Mouse (Mus musculus): ENCODE data around the gene Myo5c. TPM values are rescaled to one million over a fixed set of nuclear protein-coding genes. Genes with fewer than 3 reads are reported as not detected.

Gene Myo5c
- polyA plus RNA-seq, 1 experiment from 2014 or later: 1.8 TPM

GRCm38 (mm10) chr9:75315238-75315637 lies 83.4 kb downstream of the Myo5c start:
- Histone ChIP-seq H3K4me1 (ENCODE audit: control insufficient read depth in 2 of 2, insufficient read depth in 2 of 2, low read length in 2 of 2) (peaks cover 11 to 29% of the 10 kb centered on the region in 2 experiments), H3K27ac (replicated peaks in 1 of 2; ENCODE audit: control insufficient read depth in 1 of 2, insufficient read depth in 1 of 2, low read depth in 2 of 2, low read length in 2 of 2) (no peak overlapping the region), H3K9ac (ENCODE audit: low read length) (peak overlapping the region; percentile 80), H3K4me3 (ENCODE audit: control insufficient read depth in 1 of 2, insufficient read depth in 1 of 2, low read depth in 1 of 2, low read length in 2 of 2) (peak overlapping the region in 1 of 2 experiments; percentile 66; a peak in 2 of 4 replicates), H3K36me3 (ENCODE audit: control insufficient read depth, insufficient read depth, low read length) (0 out of 2 replicates have a peak, but pooled peaks cover 5% of the 10 kb centered on the region), H3K27me3 (ENCODE audit: control insufficient read depth, insufficient read depth, low read length) (no peaks in the 10 kb centered on the region), H3K4me2 (ENCODE audit: low read length) (peak overlapping the region; percentile 80), H3K9me3 (ENCODE audit: control insufficient read depth, low read length) (no peaks in the 10 kb centered on the region)
- 64% methylated on average over 3 of the region's 3 CpGs for whole genome bisulfite sequencing
- ATAC-seq (ENCODE audit: insufficient number of reproducible peaks, insufficient read depth, low FRiP score, low read depth): no peak

GRCm38 (mm10) chr9:75316771-75317170 lies 85.0 kb downstream of the Myo5c start:
- Histone ChIP-seq H3K9ac (ENCODE audit: low read length) (no peak overlapping the region), H3K36me3 (ENCODE audit: control insufficient read depth, insufficient read depth, low read length) (0 out of 2 replicates have a peak, but pooled peaks cover 5% of the 10 kb centered on the region), H3K27me3 (ENCODE audit: control insufficient read depth, insufficient read depth, low read length) (no peaks in the 10 kb centered on the region), H3K4me3 (ENCODE audit: control insufficient read depth in 1 of 2, insufficient read depth in 1 of 2, low read depth in 1 of 2, low read length in 2 of 2) (no peak overlapping the region), H3K4me1 (ENCODE audit: control insufficient read depth in 2 of 2, insufficient read depth in 2 of 2, low read length in 2 of 2) (peaks cover 11 to 33% of the 10 kb centered on the region in 2 experiments), H3K27ac (replicated peaks in 1 of 2; ENCODE audit: control insufficient read depth in 1 of 2, insufficient read depth in 1 of 2, low read depth in 2 of 2, low read length in 2 of 2) (no peak overlapping the region), H3K9me3 (ENCODE audit: control insufficient read depth, low read length) (no peaks in the 10 kb centered on the region), H3K4me2 (ENCODE audit: low read length) (no peak overlapping the region)
- no peak for ATAC-seq (ENCODE audit: insufficient number of reproducible peaks, insufficient read depth, low FRiP score, low read depth)
- WGBS: 87% methylated on average over 6 of the region's 6 CpGs

GRCm38 (mm10) chr9:75318196-75318595 lies 86.4 kb downstream of the Myo5c start:
- ATAC-seq (ENCODE audit: insufficient number of reproducible peaks, insufficient read depth, low FRiP score, low read depth): no peak
- H3K9ac ChIP-seq (ENCODE audit: low read length): no peak overlapping the region

GRCm38 (mm10) chr9:75319365-75319764 lies 87.5 kb downstream of the Myo5c start:
- Histone ChIP-seq H3K9ac (ENCODE audit: low read length) (no peak overlapping the region), H3K36me3 (ENCODE audit: control insufficient read depth, insufficient read depth, low read length) (0 out of 2 replicates have a peak, but pooled peaks cover 5% of the 10 kb centered on the region), H3K4me3 (ENCODE audit: control insufficient read depth in 1 of 2, insufficient read depth in 1 of 2, low read depth in 1 of 2, low read length in 2 of 2) (no peak overlapping the region), H3K4me2 (ENCODE audit: low read length) (peak overlapping the region; percentile 2; the same call in 1 of the 2 replicates), H3K9me3 (ENCODE audit: control insufficient read depth, low read length) (no peaks in the 10 kb centered on the region), H3K4me1 (ENCODE audit: control insufficient read depth in 2 of 2, insufficient read depth in 2 of 2, low read length in 2 of 2) (peaks cover 9 to 31% of the 10 kb centered on the region in 2 experiments), H3K27me3 (ENCODE audit: control insufficient read depth, insufficient read depth, low read length) (no peaks in the 10 kb centered on the region), H3K27ac (replicated peaks in 1 of 2; ENCODE audit: control insufficient read depth in 1 of 2, insufficient read depth in 1 of 2, low read depth in 2 of 2, low read length in 2 of 2) (peak overlapping the region; percentile 46 to 74; a peak in 3 of 4 replicates)
- no peak for ATAC-seq (ENCODE audit: insufficient number of reproducible peaks, insufficient read depth, low FRiP score, low read depth)
- WGBS: 68% methylated on average over 3 of the region's 3 CpGs

More at GRCm38 (mm10) chr9:75318196-75318595, 86.4 kb downstream of the Myo5c start:
- Histone ChIP-seq H3K4me3 (ENCODE audit: control insufficient read depth in 1 of 2, insufficient read depth in 1 of 2, low read depth in 1 of 2, low read length in 2 of 2) (no peak overlapping the region), H3K27ac (replicated peaks in 1 of 2; ENCODE audit: control insufficient read depth in 1 of 2, insufficient read depth in 1 of 2, low read depth in 2 of 2, low read length in 2 of 2) (no peak overlapping the region), H3K4me2 (ENCODE audit: low read length) (no peak overlapping the region), H3K36me3 (ENCODE audit: control insufficient read depth, insufficient read depth, low read length) (0 out of 2 replicates have a peak, but pooled peaks cover 5% of the 10 kb centered on the region), H3K4me1 (ENCODE audit: control insufficient read depth in 2 of 2, insufficient read depth in 2 of 2, low read length in 2 of 2) (peaks cover 11 to 36% of the 10 kb centered on the region in 2 experiments), H3K27me3 (ENCODE audit: control insufficient read depth, insufficient read depth, low read length) (no peaks in the 10 kb centered on the region), H3K9me3 (ENCODE audit: control insufficient read depth, low read length) (no peaks in the 10 kb centered on the region)
- 89% methylated on average over 2 of the region's 2 CpGs for WGBS

GRCm38 (mm10) chr9:75322099-75322885 lies 90.5 kb downstream of the Myo5c start:
- H3K9me3 ChIP-seq (ENCODE audit: control insufficient read depth, low read length): no peaks in the 10 kb centered on the region
- H3K4me2 ChIP-seq (ENCODE audit: low read length): no peak overlapping the region
- H3K27ac ChIP-seq (replicated peaks in 1 of 2; ENCODE audit: control insufficient read depth in 1 of 2, insufficient read depth in 1 of 2, low read depth in 2 of 2, low read length in 2 of 2): no peak overlapping the region
- H3K4me1 ChIP-seq (ENCODE audit: control insufficient read depth in 2 of 2, insufficient read depth in 2 of 2, low read length in 2 of 2): peaks cover 6 to 23% of the 10 kb centered on the region in 2 experiments
- no peak overlapping the region for H3K4me3 ChIP-seq (ENCODE audit: control insufficient read depth in 1 of 2, insufficient read depth in 1 of 2, low read depth in 1 of 2, low read length in 2 of 2)
- no peak overlapping the region for H3K9ac ChIP-seq (ENCODE audit: low read length)
- no peaks in the 10 kb centered on the region for H3K27me3 ChIP-seq (ENCODE audit: control insufficient read depth, insufficient read depth, low read length)
- ATAC-seq (ENCODE audit: insufficient number of reproducible peaks, insufficient read depth, low FRiP score, low read depth): no peak
- 64% methylated on average over 13 of the region's 13 CpGs for WGBS
- peaks cover 13% of the 10 kb centered on the region for H3K36me3 ChIP-seq (ENCODE audit: control insufficient read depth, insufficient read depth, low read length)

GRCm38 (mm10) chr9:75328047-75328446 lies 96.2 kb downstream of the Myo5c start:
- no peaks in the 10 kb centered on the region for H3K9me3 ChIP-seq (ENCODE audit: control insufficient read depth, low read length)
- H3K9ac ChIP-seq (ENCODE audit: low read length): no peak overlapping the region
- ATAC-seq (ENCODE audit: insufficient number of reproducible peaks, insufficient read depth, low FRiP score, low read depth): no peak
- H3K4me2 ChIP-seq (ENCODE audit: low read length): no peak overlapping the region
- no peak overlapping the region for H3K4me3 ChIP-seq (ENCODE audit: control insufficient read depth in 1 of 2, insufficient read depth in 1 of 2, low read depth in 1 of 2, low read length in 2 of 2)
- H3K27me3 ChIP-seq (ENCODE audit: control insufficient read depth, insufficient read depth, low read length): no peaks in the 10 kb centered on the region
- no peaks in the 10 kb centered on the region for H3K4me1 ChIP-seq (ENCODE audit: control insufficient read depth in 2 of 2, insufficient read depth in 2 of 2, low read length in 2 of 2)
- H3K36me3 ChIP-seq (ENCODE audit: control insufficient read depth, insufficient read depth, low read length): peaks cover 60% of the 10 kb centered on the region
- 89% methylated on average over 3 of the region's 3 CpGs for WGBS
- no peak overlapping the region for H3K27ac ChIP-seq (replicated peaks in 1 of 2; ENCODE audit: control insufficient read depth in 1 of 2, insufficient read depth in 1 of 2, low read depth in 2 of 2, low read length in 2 of 2)

GRCm38 (mm10) chr9:75330821-75331220 lies 99.0 kb downstream of the Myo5c start:
- 90% methylated on average over 8 of the region's 8 CpGs for WGBS
- no peak overlapping the region for H3K4me2 ChIP-seq (ENCODE audit: low read length)
- no peak for ATAC-seq (ENCODE audit: insufficient number of reproducible peaks, insufficient read depth, low FRiP score, low read depth)
- no peaks in the 10 kb centered on the region for H3K4me1 ChIP-seq (ENCODE audit: control insufficient read depth in 2 of 2, insufficient read depth in 2 of 2, low read length in 2 of 2)
- peaks cover 77% of the 10 kb centered on the region for H3K36me3 ChIP-seq (ENCODE audit: control insufficient read depth, insufficient read depth, low read length)
- no peak overlapping the region for H3K9ac ChIP-seq (ENCODE audit: low read length)
- H3K4me3 ChIP-seq (ENCODE audit: control insufficient read depth in 1 of 2, insufficient read depth in 1 of 2, low read depth in 1 of 2, low read length in 2 of 2): no peak overlapping the region
- no peak overlapping the region for H3K27ac ChIP-seq (replicated peaks in 1 of 2; ENCODE audit: control insufficient read depth in 1 of 2, insufficient read depth in 1 of 2, low read depth in 2 of 2, low read length in 2 of 2)
- H3K9me3 ChIP-seq (ENCODE audit: control insufficient read depth, low read length): no peaks in the 10 kb centered on the region
- no peaks in the 10 kb centered on the region for H3K27me3 ChIP-seq (ENCODE audit: control insufficient read depth, insufficient read depth, low read length)

All from heart, embryonic 14.5 days (tissue).